Mouse (Mus musculus): ENCODE results near the gene Gtf3a. TPM values are rescaled to one million over a fixed set of nuclear protein-coding genes. Genes with fewer than 3 reads are reported as not detected.

The Gtf3a gene
- total and polyA plus RNA-seq, 2 experiments = 12.2 to 15.3 TPM

DNA sequence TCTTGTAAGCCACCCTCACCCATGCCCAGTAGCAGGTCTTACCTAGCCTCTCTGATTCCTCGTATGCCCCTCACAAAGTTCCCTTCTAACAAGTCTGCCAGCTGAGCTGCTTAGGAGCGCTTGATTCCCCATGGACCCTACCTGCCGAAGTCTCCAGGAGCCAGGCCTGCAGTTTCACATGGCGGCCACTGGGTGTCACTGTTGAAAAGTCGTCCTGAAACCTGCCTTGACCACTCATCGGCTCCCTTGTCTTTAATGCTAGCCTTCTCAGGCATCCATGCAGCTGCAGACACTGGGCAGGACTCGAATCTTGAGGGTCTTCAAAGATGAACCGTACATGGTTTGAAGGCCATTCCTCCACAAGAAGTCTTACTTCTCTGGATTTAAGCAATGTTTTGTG is 34.8 kb downstream of the Gtf3a start:
- H3K27ac ChIP-seq (replicated peaks; ENCODE audit: insufficient read depth, low read depth, low read length) = no peak overlapping the region
- H3K9ac ChIP-seq (ENCODE audit: low read depth, low read length) = no peak overlapping the region
- peak; percentile 95 for TF ChIP-seq CTCF (IDR thresholded peaks at IDR 0.05; ENCODE audit: low read depth, low read length)
- TF ChIP-seq POLR2A (IDR thresholded peaks at IDR 0.05; ENCODE audit: extremely low read depth, insufficient read depth, low read length) = no peak
- peaks cover 10% of the 10 kb centered on the region for H3K4me1 ChIP-seq (ENCODE audit: control insufficient read depth, insufficient read depth, low read length)
- WGBS = 6% methylated on average over 8 of the region's 8 CpGs
- H3K27me3 ChIP-seq (ENCODE audit: control insufficient read depth, insufficient read depth, low read length) = no peaks in the 10 kb centered on the region
- H3K4me3 ChIP-seq (ENCODE audit: insufficient read depth, low read depth, low read length) = no peak overlapping the region
- DNase-seq (ENCODE audit: extremely low read depth, low read depth, low spot score) = peak; percentile 48
- H3K36me3 ChIP-seq (ENCODE audit: control insufficient read depth, insufficient read depth, low read length) = no peaks in the 10 kb centered on the region
- no peaks in the 10 kb centered on the region for H3K79me2 ChIP-seq (ENCODE audit: control insufficient read depth, insufficient read depth, low read length)

DNA sequence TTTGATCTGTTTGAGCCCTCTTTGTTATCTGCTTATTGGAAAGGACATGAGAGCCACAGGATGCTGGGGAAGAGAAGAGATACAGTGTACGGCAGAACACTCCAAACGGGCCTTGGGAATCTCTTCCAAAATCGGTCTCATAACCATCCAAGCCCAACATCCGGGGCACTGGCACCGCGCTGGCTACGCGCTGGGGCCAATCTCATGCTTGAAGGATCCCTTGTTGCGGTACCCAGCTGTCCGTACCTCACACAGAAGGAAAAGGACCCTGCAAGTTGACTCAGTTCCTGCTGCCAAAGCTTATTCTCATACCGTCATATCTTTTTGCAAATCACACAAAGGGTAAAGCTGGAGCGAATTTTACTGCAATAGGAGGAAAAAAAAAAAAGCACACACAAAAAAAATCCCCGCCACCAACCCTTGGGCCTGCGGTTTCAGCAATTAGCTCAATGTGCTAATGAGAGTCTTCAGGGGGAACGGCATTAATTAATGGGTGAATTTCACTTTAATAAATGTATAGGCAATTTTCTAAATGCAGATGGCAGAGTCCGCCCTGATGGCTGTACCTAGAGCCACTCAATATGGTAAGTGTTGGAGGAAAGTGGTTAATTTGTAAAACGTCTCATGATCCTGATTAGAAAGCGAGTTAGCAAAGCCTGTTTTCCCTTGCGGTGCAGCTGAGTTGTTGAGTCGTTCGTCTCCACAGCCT is 37.4 kb downstream of the Gtf3a start:
- 86% methylated on average over 21 of the region's 21 CpGs for WGBS

DNA sequence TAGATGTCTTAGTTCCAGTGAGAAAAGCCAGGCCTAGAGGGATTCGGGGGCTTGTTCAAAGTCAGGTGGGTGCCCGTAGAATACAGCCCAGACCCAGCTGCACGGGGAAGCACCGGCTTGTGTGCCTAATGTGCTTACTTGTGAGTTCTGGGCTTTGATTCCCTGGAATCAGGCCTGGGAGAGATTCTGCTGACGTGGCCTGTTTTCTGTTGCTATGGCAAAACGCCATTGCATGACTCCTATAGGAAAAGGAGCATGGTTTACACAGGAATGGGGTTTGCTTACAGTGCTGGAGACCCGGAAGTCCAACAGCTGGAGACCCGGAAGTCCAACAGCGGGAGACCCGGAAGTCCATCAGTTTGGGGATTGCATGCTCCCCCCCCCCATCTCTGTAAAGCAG is 39.1 kb downstream of the Gtf3a start:
- no peak overlapping the region for H3K4me3 ChIP-seq (ENCODE audit: insufficient read depth, low read depth, low read length)
- H3K36me3 ChIP-seq (ENCODE audit: control insufficient read depth, insufficient read depth, low read length) = no peaks in the 10 kb centered on the region
- no peaks in the 10 kb centered on the region for H3K27me3 ChIP-seq (ENCODE audit: control insufficient read depth, insufficient read depth, low read length)
- H3K4me1 ChIP-seq (ENCODE audit: control insufficient read depth, insufficient read depth, low read length) = no peaks in the 10 kb centered on the region
- no peak for DNase-seq (ENCODE audit: extremely low read depth, low read depth, low spot score)
- WGBS = 74% methylated on average over 10 of the region's 10 CpGs
- H3K27ac ChIP-seq (replicated peaks; ENCODE audit: insufficient read depth, low read depth, low read length) = no peak overlapping the region
- no peak overlapping the region for H3K9ac ChIP-seq (ENCODE audit: low read depth, low read length)
- TF ChIP-seq POLR2A (IDR thresholded peaks at IDR 0.05; ENCODE audit: extremely low read depth, insufficient read depth, low read length) = no peak
- TF ChIP-seq CTCF (IDR thresholded peaks at IDR 0.05; ENCODE audit: low read depth, low read length) = no peak
- no peaks in the 10 kb centered on the region for H3K79me2 ChIP-seq (ENCODE audit: control insufficient read depth, insufficient read depth, low read length)

More for the DNA sequence above, 37.4 kb downstream of the Gtf3a start:
- Histone ChIP-seq H3K27me3 (ENCODE audit: control insufficient read depth, insufficient read depth, low read length) (no peaks in the 10 kb centered on the region), H3K36me3 (ENCODE audit: control insufficient read depth, insufficient read depth, low read length) (no peaks in the 10 kb centered on the region), H3K9ac (ENCODE audit: low read depth, low read length) (no peak overlapping the region), H3K4me3 (ENCODE audit: insufficient read depth, low read depth, low read length) (no peak overlapping the region), H3K4me1 (ENCODE audit: control insufficient read depth, insufficient read depth, low read length) (peaks cover 9% of the 10 kb centered on the region), H3K79me2 (ENCODE audit: control insufficient read depth, insufficient read depth, low read length) (no peaks in the 10 kb centered on the region), H3K27ac (replicated peaks; ENCODE audit: insufficient read depth, low read depth, low read length) (no peak overlapping the region)
- no peak for DNase-seq (ENCODE audit: extremely low read depth, low read depth, low spot score)
- no peak for TF ChIP-seq POLR2A (IDR thresholded peaks at IDR 0.05; ENCODE audit: extremely low read depth, insufficient read depth, low read length)
- no peak for TF ChIP-seq CTCF (IDR thresholded peaks at IDR 0.05; ENCODE audit: low read depth, low read length)

DNA sequence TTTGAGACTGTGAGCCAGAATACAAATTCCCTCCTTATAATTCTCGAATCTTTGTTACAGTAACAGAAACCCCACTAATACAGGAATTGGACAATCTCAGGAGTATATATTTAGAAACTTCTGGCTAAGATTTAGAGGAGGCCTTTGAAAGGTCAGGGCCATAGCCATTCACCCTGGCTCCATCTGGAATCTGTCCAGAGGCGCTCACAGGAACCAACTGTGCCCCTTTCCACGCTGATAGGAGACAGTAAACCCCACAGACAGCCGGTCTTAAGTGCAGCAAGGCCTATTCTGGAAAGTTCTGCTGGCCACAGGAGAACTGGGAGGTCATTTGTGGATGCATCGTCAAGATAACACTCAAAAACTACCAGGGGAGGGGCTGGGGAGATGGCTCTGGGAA is 40.6 kb downstream of the Gtf3a start:
- H3K79me2 ChIP-seq (ENCODE audit: control insufficient read depth, insufficient read depth, low read length) = no peaks in the 10 kb centered on the region
- no peak for TF ChIP-seq CTCF (IDR thresholded peaks at IDR 0.05; ENCODE audit: low read depth, low read length)
- no peak for TF ChIP-seq POLR2A (IDR thresholded peaks at IDR 0.05; ENCODE audit: extremely low read depth, insufficient read depth, low read length)
- WGBS = 55% methylated on average over 5 of the region's 5 CpGs
- H3K27ac ChIP-seq (replicated peaks; ENCODE audit: insufficient read depth, low read depth, low read length) = no peak overlapping the region
- H3K36me3 ChIP-seq (ENCODE audit: control insufficient read depth, insufficient read depth, low read length) = no peaks in the 10 kb centered on the region
- H3K4me3 ChIP-seq (ENCODE audit: insufficient read depth, low read depth, low read length) = no peak overlapping the region
- H3K9ac ChIP-seq (ENCODE audit: low read depth, low read length) = no peak overlapping the region
- peaks cover 3% of the 10 kb centered on the region for H3K4me1 ChIP-seq (ENCODE audit: control insufficient read depth, insufficient read depth, low read length)
- no peak for DNase-seq (ENCODE audit: extremely low read depth, low read depth, low spot score)
- H3K27me3 ChIP-seq (ENCODE audit: control insufficient read depth, insufficient read depth, low read length) = no peaks in the 10 kb centered on the region

DNA sequence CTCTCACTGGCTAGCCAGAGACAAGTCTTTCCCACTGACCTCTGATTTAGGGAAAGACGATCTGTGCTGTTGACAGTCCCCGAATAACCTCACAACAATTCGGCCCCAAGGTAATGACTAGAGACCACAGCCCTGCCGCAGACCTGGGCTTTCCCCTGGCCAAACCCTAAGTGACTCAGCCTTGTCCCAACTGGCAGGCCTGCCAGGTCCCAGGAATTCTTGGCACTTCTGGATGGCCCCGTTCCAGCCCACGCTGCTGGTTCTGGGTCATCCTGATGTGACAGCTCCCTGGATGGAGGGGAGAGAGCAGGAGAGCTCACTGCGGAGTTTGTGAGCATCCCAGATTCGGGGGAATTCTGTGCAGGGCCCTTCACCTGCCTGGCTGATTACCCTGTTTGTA is 45.1 kb downstream of the Gtf3a start:
- TF ChIP-seq CTCF (IDR thresholded peaks at IDR 0.05; ENCODE audit: low read depth, low read length) = no peak
- no peaks in the 10 kb centered on the region for H3K79me2 ChIP-seq (ENCODE audit: control insufficient read depth, insufficient read depth, low read length)
- H3K27me3 ChIP-seq (ENCODE audit: control insufficient read depth, insufficient read depth, low read length) = no peaks in the 10 kb centered on the region
- no peak overlapping the region for H3K27ac ChIP-seq (replicated peaks; ENCODE audit: insufficient read depth, low read depth, low read length)
- H3K4me1 ChIP-seq (ENCODE audit: control insufficient read depth, insufficient read depth, low read length) = peaks cover 3% of the 10 kb centered on the region
- no peak overlapping the region for H3K4me3 ChIP-seq (ENCODE audit: insufficient read depth, low read depth, low read length)
- peak; percentile 66 for DNase-seq (ENCODE audit: extremely low read depth, low read depth, low spot score)
- H3K9ac ChIP-seq (ENCODE audit: low read depth, low read length) = no peak overlapping the region
- WGBS = 28% methylated on average over 8 of the region's 8 CpGs
- no peaks in the 10 kb centered on the region for H3K36me3 ChIP-seq (ENCODE audit: control insufficient read depth, insufficient read depth, low read length)

DNA sequence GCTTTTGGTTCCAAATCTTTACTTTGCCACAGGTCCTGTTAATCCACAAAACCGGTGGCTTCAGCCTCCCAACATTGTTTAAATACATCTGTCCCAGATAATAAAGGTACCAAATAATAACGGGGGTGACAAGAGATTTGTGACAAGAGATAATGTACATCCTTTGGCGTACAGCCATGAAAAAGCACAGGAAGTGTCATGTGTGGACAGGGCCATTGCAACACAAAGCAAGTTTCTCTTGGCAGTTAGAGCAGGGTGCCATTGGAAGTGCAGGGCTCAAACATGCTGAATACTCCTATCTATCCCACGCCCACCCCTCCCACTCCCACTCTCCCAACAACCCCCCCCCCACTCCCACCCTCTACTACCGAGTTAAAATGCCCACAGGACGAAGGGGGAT is 46.5 kb downstream of the Gtf3a start:
- Histone ChIP-seq H3K9ac (ENCODE audit: low read depth, low read length) (no peak overlapping the region), H3K4me1 (ENCODE audit: control insufficient read depth, insufficient read depth, low read length) (peaks cover 3% of the 10 kb centered on the region), H3K27me3 (ENCODE audit: control insufficient read depth, insufficient read depth, low read length) (no peaks in the 10 kb centered on the region), H3K79me2 (ENCODE audit: control insufficient read depth, insufficient read depth, low read length) (no peaks in the 10 kb centered on the region), H3K4me3 (ENCODE audit: insufficient read depth, low read depth, low read length) (no peak overlapping the region), H3K27ac (replicated peaks; ENCODE audit: insufficient read depth, low read depth, low read length) (no peak overlapping the region), H3K36me3 (ENCODE audit: control insufficient read depth, insufficient read depth, low read length) (no peaks in the 10 kb centered on the region)
- DNase-seq (ENCODE audit: extremely low read depth, low read depth, low spot score) = no peak
- TF ChIP-seq POLR2A (IDR thresholded peaks at IDR 0.05; ENCODE audit: extremely low read depth, insufficient read depth, low read length) (no peak), CTCF (IDR thresholded peaks at IDR 0.05; ENCODE audit: low read depth, low read length) (no peak)
- 35% methylated on average over 6 of the region's 6 CpGs for WGBS

Data from liver, adult 2 months (tissue).